Mouse (Mus musculus): ENCODE results near the gene Nfil3. TPM values are rescaled to one million over a fixed set of nuclear protein-coding genes. Genes with fewer than 3 reads are reported as not detected.

Nfil3 gene
- total and polyA plus RNA-seq, 2 experiments from 2014 or later = 20.8 to 36.8 TPM

DNA sequence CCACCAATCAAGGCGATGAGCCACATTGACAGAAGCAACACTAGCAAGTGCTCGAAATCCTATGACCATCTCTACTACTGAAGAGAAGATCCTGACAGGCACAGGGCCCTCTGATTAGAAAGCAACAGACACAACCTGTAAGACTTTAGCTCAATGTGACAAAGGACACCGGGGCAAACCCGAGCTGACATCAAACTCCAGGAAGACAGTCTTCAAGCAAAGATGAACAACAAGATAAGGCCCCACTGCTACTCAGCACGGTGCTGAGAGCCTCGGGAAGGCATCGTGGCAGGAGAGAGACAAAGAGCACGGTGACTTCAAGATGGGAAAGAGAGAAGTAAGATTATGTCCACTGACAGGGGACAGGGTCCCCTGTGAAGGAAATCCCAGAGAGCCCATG is 58.9 kb downstream of the Nfil3 start:
- Histone ChIP-seq H3K4me2 (ENCODE audit: low read depth) (no peak overlapping the region), H3K4me1 (ENCODE audit: insufficient read depth) (no peaks in the 10 kb centered on the region), H3K9ac (no peak overlapping the region), H3K9me3 (ENCODE audit: low read length) (no peaks in the 10 kb centered on the region), H3K4me3 (ENCODE audit: low read depth, low read length) (no peak overlapping the region), H3K27me3 (ENCODE audit: insufficient read depth, low read length) (no peaks in the 10 kb centered on the region), H3K36me3 (ENCODE audit: insufficient read depth) (peaks cover 2% of the 10 kb centered on the region; the same call in 1 of the 2 replicates), H3K27ac (ENCODE audit: low read depth, low read length) (no peak overlapping the region)
- 92% methylated on average over 8 of the region's 8 CpGs for WGBS
- TF ChIP-seq CTCF (IDR thresholded peaks at IDR 0.05; ENCODE audit: low read depth) = no peak
- ATAC-seq = no peak
- DNase-seq = no peak

DNA sequence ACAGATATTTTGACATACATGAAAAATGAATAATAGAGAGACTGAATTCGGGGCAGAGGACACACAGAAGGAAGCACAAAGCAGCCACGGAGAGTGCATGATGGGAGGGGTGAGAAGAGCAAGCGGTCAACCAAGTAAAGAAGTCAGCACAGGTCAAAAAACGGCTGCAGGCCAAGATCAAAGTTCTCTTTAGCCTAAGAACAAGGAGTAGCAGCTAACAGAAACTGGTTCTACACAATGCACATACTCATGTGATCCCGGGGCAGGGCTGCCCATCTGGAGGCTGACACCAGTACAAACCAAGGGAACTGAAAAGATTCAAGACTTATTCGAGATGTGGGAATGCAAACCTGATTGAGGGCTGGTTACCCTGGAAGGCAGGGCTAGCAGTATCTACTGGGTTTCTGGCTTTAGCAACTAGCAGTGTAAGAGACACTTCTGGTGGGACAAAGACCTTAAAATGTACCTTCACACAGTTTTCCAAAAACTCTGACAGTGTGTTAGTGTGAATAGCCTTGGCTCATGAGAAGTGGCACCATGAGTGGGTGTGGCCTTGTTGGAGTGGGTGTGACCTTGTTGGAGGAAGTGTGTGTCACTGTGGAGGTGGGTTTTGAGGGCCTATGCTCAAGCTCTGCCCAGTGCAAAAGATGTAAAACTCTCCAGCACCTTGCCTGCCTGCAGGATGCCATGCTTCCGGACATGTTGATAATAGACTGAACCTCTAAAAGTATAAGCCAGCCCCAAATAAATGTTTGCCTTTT is 59.6 kb downstream of the Nfil3 start:
- no peak for TF ChIP-seq CTCF (IDR thresholded peaks at IDR 0.05; ENCODE audit: low read depth)
- H3K4me3 ChIP-seq (ENCODE audit: low read depth, low read length) = no peak overlapping the region
- DNase-seq = no peak
- H3K4me1 ChIP-seq (ENCODE audit: insufficient read depth) = no peaks in the 10 kb centered on the region
- no peak for ATAC-seq
- H3K36me3 ChIP-seq (ENCODE audit: insufficient read depth) = peaks cover 2% of the 10 kb centered on the region; the same call in 1 of the 2 replicates
- H3K27ac ChIP-seq (ENCODE audit: low read depth, low read length) = no peak overlapping the region
- no peaks in the 10 kb centered on the region for H3K9me3 ChIP-seq (ENCODE audit: low read length)
- no peak overlapping the region for H3K4me2 ChIP-seq (ENCODE audit: low read depth)
- no peaks in the 10 kb centered on the region for H3K27me3 ChIP-seq (ENCODE audit: insufficient read depth, low read length)
- WGBS = 81% methylated on average over 7 of the region's 7 CpGs
- no peak overlapping the region for H3K9ac ChIP-seq

DNA sequence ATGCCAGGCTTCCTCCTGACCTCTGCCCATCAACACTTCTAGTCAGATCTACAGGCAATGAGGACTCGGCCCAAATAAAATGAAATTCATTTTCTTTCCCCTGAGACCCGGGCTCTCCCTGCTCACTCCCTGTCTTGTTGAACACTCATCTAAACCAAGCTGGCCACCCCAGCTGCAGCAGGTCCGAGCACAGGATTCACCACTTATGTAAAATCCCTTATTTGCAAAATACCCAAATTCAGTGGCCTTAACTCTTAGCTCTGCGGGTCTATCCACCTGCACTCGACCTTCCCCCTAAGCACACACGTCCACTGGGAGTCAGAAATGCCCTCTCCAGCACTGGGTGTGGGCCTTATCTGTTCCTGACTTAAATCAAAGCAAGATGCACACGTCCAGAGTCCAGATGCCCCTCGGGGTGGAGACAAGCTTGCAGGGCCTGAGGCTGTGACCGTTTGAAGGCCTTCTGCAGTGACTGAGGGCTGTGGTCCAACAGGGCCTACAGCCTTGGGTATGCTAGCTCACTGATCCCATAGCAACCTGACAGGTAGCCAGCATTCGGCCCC is 61.0 kb downstream of the Nfil3 start:
- WGBS = 88% methylated on average over 10 of the region's 10 CpGs
- Histone ChIP-seq H3K4me1 (ENCODE audit: insufficient read depth) (no peaks in the 10 kb centered on the region), H3K27ac (ENCODE audit: low read depth, low read length) (no peak overlapping the region), H3K4me3 (ENCODE audit: low read depth, low read length) (no peak overlapping the region), H3K9me3 (ENCODE audit: low read length) (no peaks in the 10 kb centered on the region), H3K27me3 (ENCODE audit: insufficient read depth, low read length) (no peaks in the 10 kb centered on the region), H3K36me3 (ENCODE audit: insufficient read depth) (peaks cover 2% of the 10 kb centered on the region; the same call in 1 of the 2 replicates), H3K4me2 (ENCODE audit: low read depth) (no peak overlapping the region), H3K9ac (no peak overlapping the region)
- ATAC-seq = no peak
- no peak for DNase-seq
- TF ChIP-seq CTCF (IDR thresholded peaks at IDR 0.05; ENCODE audit: low read depth) = no peak

DNA sequence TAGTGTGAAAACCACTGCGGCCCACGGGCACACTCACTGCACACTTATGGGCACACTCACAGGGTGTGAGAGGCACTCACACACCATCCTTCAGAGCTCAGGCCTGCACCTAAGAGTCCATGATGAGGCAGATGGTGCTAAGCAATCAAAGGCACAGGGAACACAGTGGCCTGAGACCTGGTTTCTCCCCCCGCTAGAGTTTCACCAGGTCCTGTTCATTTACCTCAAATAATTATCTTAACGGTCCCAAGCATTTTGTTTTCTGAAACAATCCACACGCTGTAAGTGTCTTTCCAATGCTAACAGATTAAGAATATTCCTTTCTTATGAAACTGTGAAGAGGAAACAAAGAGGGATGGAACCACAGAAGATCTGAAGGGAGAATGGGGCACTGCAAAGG is 62.5 kb downstream of the Nfil3 start:
- H3K27ac ChIP-seq (ENCODE audit: low read depth, low read length) = no peak overlapping the region
- no peaks in the 10 kb centered on the region for H3K27me3 ChIP-seq (ENCODE audit: insufficient read depth, low read length)
- 92% methylated on average over 5 of the region's 5 CpGs for WGBS
- no peaks in the 10 kb centered on the region for H3K4me1 ChIP-seq (ENCODE audit: insufficient read depth)
- no peak for TF ChIP-seq CTCF (IDR thresholded peaks at IDR 0.05; ENCODE audit: low read depth)
- ATAC-seq = no peak
- peaks cover 2% of the 10 kb centered on the region; the same call in 1 of the 2 replicates for H3K36me3 ChIP-seq (ENCODE audit: insufficient read depth)
- DNase-seq = no peak
- H3K9me3 ChIP-seq (ENCODE audit: low read length) = no peaks in the 10 kb centered on the region
- H3K4me2 ChIP-seq (ENCODE audit: low read depth) = no peak overlapping the region
- no peak overlapping the region for H3K4me3 ChIP-seq (ENCODE audit: low read depth, low read length)
- no peak overlapping the region for H3K9ac ChIP-seq

Other genes starting within 250 kb of the Nfil3 start
- gene Auh, start 51.4 kb downstream of the Nfil3 start, total RNA-seq (2014; rRNA removed) = 50.3 and 56.2 TPM in 2 replicates
- gene Auh, start 51.4 kb downstream of the Nfil3 start, polyA plus RNA-seq (2015; fragmentation: Nextera tagmentation; extraction: Ambion mirVana) = 55.3 and 58.7 TPM in 2 replicates

All from forebrain, postnatal 0 days (tissue).